Mouse (Mus musculus): ENCODE measurements around the gene Synj2bp.
"Not testable (repeated sequence)": the region's sequence is repeated elsewhere in the genome, so short reads cannot be mapped to it uniquely, and the experiment has no call there.

The Synj2bp gene

DNA sequence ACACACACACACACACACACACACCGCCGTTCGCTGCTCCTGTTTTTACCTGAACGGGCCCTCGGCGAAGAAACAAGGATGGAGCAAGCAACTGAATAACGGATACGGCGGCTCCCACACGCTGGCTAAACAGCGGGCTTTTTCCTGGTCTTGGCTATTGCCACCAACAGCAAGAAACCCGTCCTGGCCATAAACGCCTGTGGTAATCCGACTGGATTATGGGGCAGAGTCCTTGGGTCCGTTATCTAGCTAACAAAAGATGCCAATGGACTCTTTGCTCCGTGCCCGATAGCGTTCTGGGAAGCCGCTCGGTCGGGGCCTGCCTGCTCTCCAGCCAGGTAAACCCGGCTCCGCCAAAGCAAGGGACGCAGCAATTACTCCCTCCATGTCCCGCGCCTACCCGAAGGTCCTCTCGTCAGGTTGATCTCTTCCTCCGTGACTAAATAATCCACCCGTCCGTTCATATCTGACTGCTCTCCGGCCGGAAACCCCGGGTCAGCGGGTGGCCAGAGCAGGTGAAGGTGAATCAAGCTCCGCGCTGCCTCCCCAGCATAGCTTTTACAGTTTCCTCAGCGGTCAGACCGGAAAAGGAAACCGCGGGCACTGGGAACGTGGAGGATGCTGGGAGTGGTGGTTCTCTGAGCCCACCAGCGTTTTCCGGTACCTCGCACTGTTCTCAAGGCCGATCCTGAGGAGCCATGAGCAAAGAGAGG lies at the start of gene Synj2bp, which contains the start of gene Gm20498:
TSS of gene Synj2bp (minus strand) at position 596 of the 713 bp plus-strand sequence.
TSS of gene Gm20498 (minus strand) at position 590 of the 713 bp plus-strand sequence.
- in situ Hi-C loops (cut with MboI, MseI), result loop anchor here (5.0 kb wide), 1 partner anchor 60 kb away; no protein-coding TSS in a partner anchor

DNA sequence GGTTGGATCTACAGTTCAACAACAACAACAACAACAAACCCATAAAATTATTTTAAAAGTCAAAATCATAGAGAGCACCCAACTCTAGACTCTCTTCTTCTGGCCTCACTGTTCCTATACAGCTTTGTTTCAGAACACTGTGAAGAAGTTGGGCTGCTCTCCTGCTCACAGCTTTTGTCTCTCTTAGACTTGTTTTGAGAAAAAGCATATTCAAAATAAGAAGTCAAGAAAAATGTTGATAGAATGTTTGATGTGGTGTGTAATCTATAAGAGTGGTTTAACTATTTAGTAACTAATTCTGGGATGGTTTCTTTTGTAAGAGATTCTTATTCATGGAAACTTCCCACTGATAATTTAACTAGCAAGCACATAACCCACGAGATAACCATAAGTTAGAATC lies 35.7 kb upstream of the Synj2bp start, which contains the start of gene Adam21:
TSS of gene Adam21 (minus strand) at position 101 of the 400 bp plus-strand sequence.
- in situ Hi-C loops (cut with MboI, MseI), result no loop called here

DNA sequence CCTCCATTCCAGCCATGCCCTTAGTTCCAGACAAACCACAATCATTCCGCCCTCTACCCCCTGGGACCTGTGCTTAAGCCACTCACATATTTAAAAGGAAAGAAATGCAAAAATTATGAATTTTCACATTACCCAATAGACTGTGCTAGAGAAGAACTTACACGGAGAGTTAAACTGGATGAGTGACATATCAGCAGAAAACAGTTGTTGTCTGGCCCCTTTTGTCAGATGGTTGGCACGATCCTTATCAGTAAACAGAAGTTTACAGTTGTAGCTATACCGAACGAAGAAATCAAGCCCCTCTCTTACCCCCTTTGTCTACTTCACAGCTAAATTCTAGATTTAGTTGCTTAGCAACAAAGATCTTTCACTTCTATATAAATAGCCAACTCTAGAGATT lies 35.2 kb upstream of the Synj2bp start:
- in situ Hi-C loops (cut with MboI, MseI), result no loop called here

DNA sequence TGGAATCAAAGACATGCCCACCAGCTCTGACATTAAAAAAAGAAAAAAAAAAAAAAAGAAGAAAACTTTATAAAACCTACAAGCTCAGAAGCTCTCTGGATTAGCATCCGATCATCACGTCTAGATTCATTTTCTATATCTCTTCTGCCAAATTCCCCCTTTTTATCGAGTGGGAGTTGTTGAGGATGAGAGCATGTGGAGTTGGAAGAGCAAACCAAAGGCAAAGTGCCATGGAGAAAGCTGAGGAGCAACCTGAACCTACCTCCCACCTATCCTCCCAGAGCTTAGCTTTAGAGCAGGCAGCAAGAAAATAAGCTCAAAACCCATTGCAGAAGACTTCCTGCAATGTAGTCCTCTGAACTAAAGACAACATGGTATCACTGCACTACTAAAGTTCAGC lies 31.5 kb upstream of the Synj2bp start:
- in situ Hi-C loops (cut with MboI, MseI), result no loop called here

DNA sequence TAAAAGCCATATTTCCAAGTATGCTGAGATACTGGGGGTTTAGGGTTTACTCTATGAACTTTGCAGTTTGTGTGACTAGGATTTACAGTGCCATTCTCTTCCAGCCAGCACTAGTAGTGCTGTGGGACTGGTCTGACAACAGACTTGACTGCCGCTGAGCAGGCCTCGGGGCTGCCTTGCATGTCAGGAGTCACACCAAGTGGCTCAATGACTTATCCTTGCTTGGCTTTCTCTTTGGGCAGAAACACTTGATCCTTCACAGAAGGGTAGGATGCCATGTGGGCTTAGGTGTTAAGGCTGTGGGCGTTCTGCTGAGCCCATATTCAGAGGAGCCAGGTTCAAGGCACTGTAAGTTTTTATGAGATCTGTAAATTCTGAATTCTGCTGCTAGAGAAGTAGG lies 16.6 kb upstream of the Synj2bp start:
- in situ Hi-C loops (cut with MboI, MseI), result no loop called here

DNA sequence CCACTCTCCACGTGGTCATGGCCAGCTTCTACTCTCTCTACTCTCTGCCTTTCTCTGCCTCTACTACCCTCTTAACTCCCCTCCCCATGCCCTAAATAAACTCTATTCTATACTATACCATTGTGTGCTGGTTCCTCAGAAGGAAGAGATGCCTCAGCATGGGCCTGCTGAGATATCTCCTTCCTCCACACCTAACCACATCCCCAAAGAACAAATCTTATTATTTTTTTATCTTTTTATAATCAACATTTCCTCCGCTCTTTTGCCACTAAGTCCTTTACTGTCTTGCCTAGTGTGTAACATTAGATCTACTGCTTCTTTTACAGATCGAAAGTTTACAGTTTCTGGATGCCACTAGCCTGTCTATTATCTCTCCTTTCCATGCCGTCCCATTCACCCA lies 14.5 kb upstream of the Synj2bp start:
- in situ Hi-C loops (cut with MboI, MseI), result no loop called here

DNA sequence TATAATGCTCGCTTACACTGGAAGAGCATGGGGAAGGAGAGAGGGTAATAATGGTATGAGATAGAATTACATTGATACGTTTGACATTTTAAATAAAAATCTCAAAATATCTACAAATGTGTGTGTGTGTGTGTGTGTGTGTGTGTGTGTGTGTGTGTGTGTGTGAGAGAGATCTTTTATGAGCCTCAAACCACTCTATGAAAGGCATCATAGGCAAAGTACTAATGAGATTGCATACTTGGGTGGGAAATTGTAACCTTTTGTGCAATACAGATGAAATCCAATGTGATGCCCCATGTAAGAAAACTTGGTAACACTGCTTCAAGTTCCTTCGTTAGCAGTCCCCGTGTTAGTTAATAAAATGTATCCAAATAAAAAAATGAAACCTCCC lies 313 bp upstream of the Synj2bp start:
- in situ Hi-C loops (cut with MboI, MseI), result loop anchor here (5.0 kb wide), 1 partner anchor 59 kb away; no protein-coding TSS in a partner anchor

DNA sequence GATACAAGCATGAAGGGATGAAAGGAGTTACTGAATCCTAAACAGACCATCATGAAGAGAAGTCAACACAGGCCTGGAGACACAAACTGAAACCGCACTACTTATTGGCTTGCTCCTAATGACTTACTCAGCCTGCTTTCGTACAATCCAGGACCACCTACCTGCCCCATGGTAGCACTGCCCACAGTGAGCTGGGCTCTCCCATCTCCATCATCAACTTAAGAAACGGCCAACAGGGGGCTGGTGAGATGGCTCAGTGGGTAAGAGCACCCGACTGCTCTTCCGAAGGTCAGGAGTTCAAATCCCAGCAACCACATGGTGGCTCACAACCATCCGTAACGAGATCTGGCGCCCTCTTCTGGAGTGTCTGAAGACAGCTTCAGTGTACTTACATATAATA lies 2.1 kb downstream of the Synj2bp start:
- in situ Hi-C loops (cut with MboI, MseI), result loop anchor here (5.0 kb wide), 1 partner anchor 62 kb away; no protein-coding TSS in a partner anchor

DNA sequence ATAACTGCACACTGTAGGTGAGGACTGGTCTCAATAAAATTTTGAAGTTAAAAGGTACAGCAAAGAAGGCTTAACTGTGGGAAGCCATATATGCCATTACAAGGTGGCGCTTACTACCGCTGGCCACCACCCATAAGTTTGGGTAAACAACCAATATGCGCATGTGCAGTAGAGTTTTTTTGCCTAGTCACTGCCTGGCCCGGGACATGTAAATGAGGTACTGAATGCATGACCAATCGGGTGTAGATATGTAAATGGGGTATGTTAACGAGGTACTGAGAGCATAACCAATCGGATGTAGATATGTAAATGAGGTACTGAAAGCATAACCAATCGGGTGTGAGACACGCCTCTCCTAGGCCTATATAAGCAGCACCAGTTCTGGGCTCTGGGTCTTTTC lies 35.8 kb downstream of the Synj2bp start:
- in situ Hi-C loops (cut with MboI, MseI), result not testable (repeated sequence)

DNA sequence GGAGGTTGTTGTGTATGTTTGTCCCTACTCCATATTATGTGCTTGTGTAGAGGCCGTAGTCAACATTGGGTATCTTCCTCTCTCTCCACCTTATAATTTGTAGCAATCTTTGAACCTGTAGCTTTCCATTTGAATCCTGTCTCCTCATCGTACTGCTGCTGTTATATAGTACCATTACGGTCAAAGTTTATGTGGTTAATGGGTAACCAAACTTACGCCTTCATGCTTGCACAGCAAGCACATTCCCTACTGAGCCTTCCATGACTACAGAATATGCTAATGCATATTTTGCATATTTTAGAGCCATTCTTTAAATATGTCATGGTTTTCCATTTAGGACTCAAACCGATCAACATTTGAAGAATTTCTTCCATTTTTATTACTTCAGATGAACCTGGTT lies 42.2 kb downstream of the Synj2bp start:
- in situ Hi-C loops (cut with MboI, MseI), result no loop called here

DNA sequence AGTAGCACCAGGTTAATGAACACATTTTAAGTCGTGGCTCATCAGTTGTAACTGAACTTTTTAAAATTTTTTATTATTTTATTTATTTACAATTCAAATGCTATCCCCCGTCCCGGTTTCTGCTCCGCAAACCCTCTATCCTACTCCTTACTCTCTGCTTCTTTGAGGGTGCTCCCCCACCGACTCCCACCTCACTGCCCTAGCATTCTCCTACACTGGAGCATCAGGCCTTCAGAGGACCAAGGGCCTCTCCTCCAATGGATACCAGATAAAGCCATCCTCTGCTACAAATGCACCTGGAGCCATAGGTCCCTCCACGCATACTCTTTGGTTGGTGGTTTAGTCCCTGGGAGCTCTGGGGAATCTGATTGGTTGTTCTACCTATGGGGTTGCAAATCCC lies 47.4 kb downstream of the Synj2bp start:
- in situ Hi-C loops (cut with MboI, MseI), result loop anchor here (5.0 kb wide), 1 partner anchor 42 kb away; no protein-coding TSS in a partner anchor

DNA sequence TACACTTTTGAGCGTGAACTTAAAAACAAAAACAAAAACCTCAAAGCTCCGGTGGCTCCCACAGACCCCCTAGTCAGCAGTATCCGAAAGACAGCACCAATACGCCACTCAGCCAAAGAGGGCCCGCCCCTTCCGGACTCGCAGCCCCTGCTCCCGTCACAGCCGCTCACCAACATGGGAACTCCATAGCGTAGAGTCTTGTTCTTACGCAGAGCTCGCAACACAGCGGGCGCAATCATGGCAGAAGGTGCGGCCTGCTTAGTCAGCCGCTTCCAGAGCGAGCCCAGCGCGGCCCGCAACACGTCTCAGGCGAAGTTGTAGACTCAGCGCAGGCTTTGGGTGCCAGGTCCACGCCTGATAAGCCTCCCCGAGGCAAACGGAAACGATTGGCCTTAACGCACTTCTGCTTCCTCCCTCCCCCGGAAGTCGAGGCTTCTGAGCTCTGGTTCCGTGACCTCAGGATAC lies 48.0 kb downstream of the Synj2bp start, which contains the start of gene Cox16:
TSS of gene Cox16 (minus strand) at position 401 of the 465 bp plus-strand sequence.
- in situ Hi-C loops (cut with MboI, MseI), result loop anchor here (5.0 kb wide), 1 partner anchor 43 kb away; no protein-coding TSS in a partner anchor

DNA sequence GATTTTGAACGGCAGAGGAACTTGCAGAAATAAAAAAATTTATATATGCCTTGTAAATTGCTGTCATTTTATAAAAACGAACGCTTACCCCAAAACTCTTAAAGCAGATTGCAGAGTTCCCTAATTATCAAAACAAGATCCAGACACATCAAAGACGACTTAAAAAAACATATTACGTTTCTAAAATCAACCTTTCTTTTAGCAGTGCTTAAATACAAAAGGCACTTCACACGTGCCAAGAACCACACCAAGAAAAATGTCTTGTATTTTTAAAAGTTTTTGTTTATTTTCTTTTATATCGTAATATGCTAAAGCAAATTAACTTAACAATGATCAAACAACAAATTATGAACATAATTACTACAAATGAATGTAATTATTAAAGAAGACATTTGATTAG lies 48.5 kb downstream of the Synj2bp start:
- in situ Hi-C loops (cut with MboI, MseI), result no loop called here

DNA sequence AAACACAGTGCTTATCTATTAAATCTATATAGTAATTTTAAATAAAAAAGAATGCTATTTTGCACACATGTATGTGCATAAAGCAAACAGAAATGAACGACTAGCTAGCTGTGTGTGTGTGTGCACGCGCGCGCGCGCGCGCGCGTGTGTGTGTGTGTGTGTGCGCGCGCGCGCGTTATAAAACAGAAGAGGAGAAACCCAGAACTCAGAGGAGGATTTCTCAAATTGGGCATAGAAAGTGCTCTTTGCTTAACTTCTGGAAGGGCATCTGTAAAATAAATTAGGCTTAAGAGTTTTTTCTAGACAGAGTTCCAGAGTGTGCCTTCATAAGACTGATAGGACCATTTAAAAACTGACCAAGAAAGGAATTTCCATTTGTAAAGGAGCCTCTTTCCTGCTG lies 49.1 kb downstream of the Synj2bp start:
- in situ Hi-C loops (cut with MboI, MseI), result no loop called here

DNA sequence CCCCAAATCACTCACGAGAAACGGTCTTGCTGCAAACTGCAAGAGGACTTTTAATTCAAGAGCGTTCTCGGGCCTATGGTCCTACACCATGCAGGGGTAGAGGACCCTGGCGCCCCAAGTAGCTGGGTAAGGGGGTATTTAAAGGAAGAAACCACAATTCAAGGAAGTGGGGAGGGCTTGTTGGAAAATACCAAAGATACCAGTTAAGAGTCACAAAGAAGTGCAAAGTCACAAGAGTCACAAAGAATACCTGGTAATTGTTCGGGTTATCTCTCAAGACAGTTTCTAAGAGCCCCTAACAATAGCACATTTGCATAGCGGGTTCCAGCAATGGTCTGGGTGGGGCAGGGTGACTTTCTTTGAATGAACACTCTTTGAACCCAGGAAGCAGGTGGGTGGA lies 73.7 kb downstream of the Synj2bp start:
- in situ Hi-C loops (cut with MboI, MseI), result not testable (repeated sequence)

All from T-helper 2 cell (primary cell).